Comparison of ENCODE assay signal across 10 mouse cellular contexts in the genomic region with DNA sequence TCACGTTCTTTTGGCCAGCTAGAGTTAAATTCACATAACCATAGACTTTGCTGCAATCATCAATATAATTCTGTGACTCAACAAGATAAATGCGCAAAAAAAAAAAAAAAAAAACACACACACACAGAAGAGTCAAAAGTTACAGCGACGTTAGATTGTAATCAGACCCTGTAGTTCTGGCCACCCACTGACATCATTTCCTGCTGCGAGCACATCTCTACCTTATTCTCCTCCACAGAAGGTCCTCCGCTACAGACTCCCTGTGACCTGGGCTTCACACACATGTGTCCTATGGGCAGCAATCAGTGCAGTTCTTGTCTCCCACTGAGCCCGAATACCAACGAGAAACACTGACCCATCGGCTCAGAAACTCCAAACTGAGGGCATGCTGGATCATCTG.
"Had no signal": no experiment of that assay in that cellular context is flagged by ENCODE, and none has a peak within 500 bp of the region (broad histone marks: within the 10 kb centered on the region; RNA-seq: fewer than 3 reads in every experiment).

No protein-coding gene starts in this region.

- DNase-seq: lung, adult 2 months; lung, postnatal 36 days; midbrain, embryonic 14.5 days; right cerebral cortex, postnatal 14 days had no signal

- H3K9ac ChIP-seq: liver, embryonic 15.5 days; neural tube, embryonic 13.5 days had no signal

- H3K27ac ChIP-seq: left cerebral cortex, adult 2 months; limb, embryonic 10.5 days; liver, embryonic 15.5 days; neural tube, embryonic 13.5 days had no signal

- H3K9me3 ChIP-seq: limb, embryonic 10.5 days; liver, embryonic 15.5 days; neural tube, embryonic 13.5 days had no signal

- ATAC-seq: lung, postnatal 0 days had no signal

- H3K36me3 ChIP-seq: limb, embryonic 10.5 days; liver, embryonic 15.5 days; neural tube, embryonic 13.5 days had no signal

- H3K4me3 ChIP-seq: left cerebral cortex, adult 2 months; limb, embryonic 10.5 days; liver, embryonic 15.5 days; neural tube, embryonic 13.5 days had no signal

- H3K4me2 ChIP-seq: liver, embryonic 11.5 days; liver, embryonic 15.5 days; neural tube, embryonic 13.5 days had no signal

- H3K27me3 ChIP-seq: liver, embryonic 15.5 days; neural tube, embryonic 13.5 days had no signal
